Mouse (Mus musculus): ENCODE results near the gene Pnp2. TPM values are rescaled to one million over a fixed set of nuclear protein-coding genes. Genes with fewer than 3 reads are reported as not detected.
A peak's percentile ranks its signal among the peaks of the same experiment; 100 is the strongest.
"Not testable (repeated sequence)": the region's sequence is repeated elsewhere in the genome, so short reads cannot be mapped to it uniquely, and the experiment has no call there.

The Pnp2 gene
- polyA plus RNA-seq, 1 experiment from 2014 or later: 0.55 TPM

GRCm38 (mm10) chr14:50968216-50968980 lies 12.6 kb downstream of the Pnp2 start:
- ATAC-seq: no peak
- Histone ChIP-seq H3K4me1 (replicated peaks) (peaks cover 10% of the 10 kb centered on the region; the same call in 1 of the 2 replicates), H3K27me3 (no peaks in the 10 kb centered on the region), H3K4me2 (replicated peaks) (no peak overlapping the region), H3K36me3 (no peaks in the 10 kb centered on the region), H3K9me3 (no peaks in the 10 kb centered on the region), H3K4me3 (replicated peaks) (no peak overlapping the region), H3K27ac (no peak overlapping the region), H3K9ac (replicated peaks) (no peak overlapping the region)
- 71% methylated on average over 5 of the region's 5 CpGs for WGBS

DNA sequence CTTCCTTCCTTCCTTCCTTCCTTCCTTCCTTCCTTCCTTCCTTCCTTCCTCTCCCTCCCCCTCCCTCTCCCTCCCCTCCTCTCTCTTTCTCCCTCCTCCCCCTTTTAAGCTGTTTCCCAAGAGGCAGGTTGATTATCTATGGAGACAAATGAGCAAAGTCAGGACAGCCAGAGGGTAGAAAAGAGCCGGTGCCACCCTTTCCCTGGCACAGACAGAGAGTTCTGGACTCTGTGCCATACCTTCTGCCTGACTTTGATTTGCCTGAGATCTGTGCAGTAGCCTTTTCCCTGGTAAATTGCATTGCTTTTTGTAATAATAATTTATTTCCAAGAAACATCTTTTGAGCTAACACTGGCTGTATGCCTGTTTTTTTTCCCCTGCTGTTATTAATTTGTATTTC lies 13.2 kb downstream of the Pnp2 start:
- H3K27ac ChIP-seq: no peak overlapping the region
- peaks cover 10% of the 10 kb centered on the region; the same call in 1 of the 2 replicates for H3K4me1 ChIP-seq (replicated peaks)
- no peaks in the 10 kb centered on the region for H3K9me3 ChIP-seq
- no peak overlapping the region for H3K4me3 ChIP-seq (replicated peaks)
- ATAC-seq: no peak
- no peaks in the 10 kb centered on the region for H3K36me3 ChIP-seq
- no peak overlapping the region for H3K9ac ChIP-seq (replicated peaks)
- H3K4me2 ChIP-seq (replicated peaks): peak overlapping the region; percentile 26; the same call in 1 of the 2 replicates
- no peaks in the 10 kb centered on the region for H3K27me3 ChIP-seq
- WGBS: 0% methylated on average over 1 of the region's 1 CpGs

- H3K36me3 ChIP-seq: no peaks in the 10 kb centered on the region
- H3K4me3 ChIP-seq (replicated peaks): no peak overlapping the region
- no peaks in the 10 kb centered on the region for H3K9me3 ChIP-seq
- WGBS: 12% methylated on average over 12 of the region's 12 CpGs
- H3K9ac ChIP-seq (replicated peaks): no peak overlapping the region; the same call in 1 of the 2 replicates
- H3K27ac ChIP-seq: peak overlapping the region; percentile 69
- ATAC-seq: 0 out of 2 replicates have a peak, but pooled peaks have one; percentile 45
- no peaks in the 10 kb centered on the region for H3K27me3 ChIP-seq
- H3K4me2 ChIP-seq (replicated peaks): peak overlapping the region; percentile 26; the same call in 1 of the 2 replicates
- H3K4me1 ChIP-seq (replicated peaks): peaks cover 10% of the 10 kb centered on the region; the same call in 1 of the 2 replicates
Measured at GRCm38 (mm10) chr14:50969558-50970544, 14.1 kb downstream of the Pnp2 start.

DNA sequence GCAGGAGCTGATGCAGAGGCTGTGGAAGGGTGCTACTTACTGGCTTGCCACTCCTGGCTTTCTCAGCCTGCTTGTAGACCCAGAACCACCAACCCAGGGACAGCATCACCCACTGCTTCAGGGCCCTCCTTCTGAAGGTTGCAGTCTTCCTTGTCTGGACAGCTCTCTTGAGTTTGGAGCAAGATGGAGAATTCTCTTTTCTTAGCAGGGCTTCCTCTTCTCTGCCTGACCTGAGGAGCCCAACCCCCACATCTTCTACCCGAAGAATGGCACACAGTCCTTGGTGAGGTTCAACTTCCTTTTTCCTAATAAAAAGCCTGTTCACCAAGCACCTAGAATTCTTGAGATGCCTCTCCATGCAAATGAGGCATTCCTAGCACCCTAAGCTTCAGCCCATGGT lies 15.0 kb downstream of the Pnp2 start:
- Histone ChIP-seq H3K27me3 (no peaks in the 10 kb centered on the region), H3K9me3 (no peaks in the 10 kb centered on the region), H3K27ac (no peak overlapping the region), H3K9ac (replicated peaks) (no peak overlapping the region), H3K4me3 (replicated peaks) (no peak overlapping the region), H3K36me3 (no peaks in the 10 kb centered on the region), H3K4me2 (replicated peaks) (no peak overlapping the region), H3K4me1 (replicated peaks) (peaks cover 10% of the 10 kb centered on the region; the same call in 1 of the 2 replicates)
- 100% methylated on average over 1 of the region's 1 CpGs for WGBS
- ATAC-seq: no peak

GRCm38 (mm10) chr14:50973054-50973453 lies 17.3 kb downstream of the Pnp2 start:
- not testable (repeated sequence) for H3K27ac ChIP-seq; H3K27me3 ChIP-seq; H3K4me2 ChIP-seq (replicated peaks); H3K4me3 ChIP-seq (replicated peaks); H3K9me3 ChIP-seq; ATAC-seq; H3K36me3 ChIP-seq; H3K9ac ChIP-seq (replicated peaks)
- peaks cover 17% of the 10 kb centered on the region; the same call in 1 of the 2 replicates for H3K4me1 ChIP-seq (replicated peaks)
- 90% methylated on average over 5 of the region's 5 CpGs for WGBS

GRCm38 (mm10) chr14:50973700-50974099 lies 17.9 kb downstream of the Pnp2 start:
- peaks cover 17% of the 10 kb centered on the region; the same call in 1 of the 2 replicates for H3K4me1 ChIP-seq (replicated peaks)
- no peak for ATAC-seq
- H3K27ac ChIP-seq: no peak overlapping the region
- no peaks in the 10 kb centered on the region for H3K27me3 ChIP-seq
- H3K4me3 ChIP-seq (replicated peaks): no peak overlapping the region
- no peaks in the 10 kb centered on the region for H3K9me3 ChIP-seq
- H3K4me2 ChIP-seq (replicated peaks): no peak overlapping the region
- 43% methylated on average over 4 of the region's 4 CpGs for WGBS
- no peaks in the 10 kb centered on the region for H3K36me3 ChIP-seq
- no peak overlapping the region for H3K9ac ChIP-seq (replicated peaks)

DNA sequence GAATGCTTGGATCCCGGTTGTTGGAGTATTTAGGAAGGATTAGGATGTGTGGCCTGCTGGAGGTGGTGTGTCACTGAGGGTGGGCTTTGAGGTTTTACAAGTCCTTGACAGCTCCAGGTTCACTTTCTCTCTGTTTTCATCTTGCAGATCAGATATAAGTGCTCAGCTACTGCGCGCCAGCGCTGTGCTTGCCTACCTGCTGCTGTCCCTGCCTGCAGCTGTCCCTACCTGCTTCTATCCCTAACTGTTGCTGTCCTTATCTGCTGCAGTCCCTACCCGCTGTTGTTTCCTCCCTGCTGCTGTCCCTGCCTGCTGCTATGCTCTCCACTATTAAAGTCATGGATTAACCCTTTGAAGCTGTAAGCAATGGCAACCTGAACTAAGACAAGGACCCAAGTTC lies 19.2 kb downstream of the Pnp2 start:
- no peak overlapping the region for H3K27ac ChIP-seq
- WGBS: 45% methylated on average over 5 of the region's 5 CpGs
- ATAC-seq: no peak

GRCm38 (mm10) chr14:50976674-50977073 lies 20.9 kb downstream of the Pnp2 start:
- Histone ChIP-seq H3K36me3 (no peaks in the 10 kb centered on the region), H3K9ac (replicated peaks) (no peak overlapping the region), H3K27me3 (no peaks in the 10 kb centered on the region), H3K27ac (no peak overlapping the region), H3K4me1 (replicated peaks) (peaks cover 7% of the 10 kb centered on the region; the same call in 1 of the 2 replicates), H3K4me3 (replicated peaks) (no peak overlapping the region), H3K9me3 (no peaks in the 10 kb centered on the region), H3K4me2 (replicated peaks) (peak overlapping the region; percentile 16)
- no peak for ATAC-seq
- 7% methylated on average over 9 of the region's 9 CpGs for WGBS

More for the DNA sequence above, 19.2 kb downstream of the Pnp2 start:
- Histone ChIP-seq H3K4me2 (replicated peaks) (no peak overlapping the region), H3K27me3 (no peaks in the 10 kb centered on the region), H3K9ac (replicated peaks) (no peak overlapping the region), H3K4me1 (replicated peaks) (peaks cover 8% of the 10 kb centered on the region; the same call in 1 of the 2 replicates), H3K4me3 (replicated peaks) (no peak overlapping the region), H3K9me3 (no peaks in the 10 kb centered on the region), H3K36me3 (no peaks in the 10 kb centered on the region)

DNA sequence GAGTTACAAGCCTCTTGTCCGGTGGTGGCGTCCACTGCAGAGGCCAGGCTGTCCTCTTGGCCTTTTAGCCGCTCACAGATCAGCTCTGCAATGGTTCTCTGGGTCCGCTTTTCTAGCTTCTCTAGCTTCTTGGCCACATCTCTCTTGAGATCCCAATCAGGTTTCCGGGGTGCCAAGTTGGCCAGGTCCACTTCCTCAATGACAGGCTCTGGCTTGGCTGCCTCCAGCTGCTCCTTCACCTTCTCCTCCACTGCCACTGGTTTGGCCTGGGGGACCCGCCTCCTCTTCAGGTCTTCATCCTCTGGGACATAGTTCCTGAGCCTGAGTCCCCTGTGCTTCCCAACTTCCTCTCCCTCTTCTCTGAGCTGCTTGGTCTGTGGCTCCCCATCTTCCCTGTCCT lies 22.7 kb downstream of the Pnp2 start:
- H3K9ac ChIP-seq (replicated peaks); H3K27ac ChIP-seq; H3K27me3 ChIP-seq; H3K4me1 ChIP-seq (replicated peaks); ATAC-seq; H3K36me3 ChIP-seq; H3K4me2 ChIP-seq (replicated peaks); H3K4me3 ChIP-seq (replicated peaks); H3K9me3 ChIP-seq: not testable (repeated sequence)
- WGBS: 95% methylated on average over 6 of the region's 6 CpGs

GRCm38 (mm10) chr14:50979631-50980030 lies 23.8 kb downstream of the Pnp2 start:
- Histone ChIP-seq H3K27ac (no peak overlapping the region), H3K4me1 (replicated peaks) (peaks cover 7% of the 10 kb centered on the region; the same call in 1 of the 2 replicates), H3K27me3 (no peaks in the 10 kb centered on the region), H3K9me3 (no peaks in the 10 kb centered on the region), H3K4me2 (replicated peaks) (no peak overlapping the region), H3K9ac (replicated peaks) (no peak overlapping the region), H3K4me3 (replicated peaks) (no peak overlapping the region), H3K36me3 (no peaks in the 10 kb centered on the region)
- no peak for ATAC-seq

- no peak overlapping the region for H3K4me3 ChIP-seq (replicated peaks)
- WGBS: 58% methylated on average over 2 of the region's 2 CpGs
- H3K9ac ChIP-seq (replicated peaks): no peak overlapping the region
- H3K4me2 ChIP-seq (replicated peaks): no peak overlapping the region
- H3K4me1 ChIP-seq (replicated peaks): peaks cover 7% of the 10 kb centered on the region; the same call in 1 of the 2 replicates
- H3K27ac ChIP-seq: no peak overlapping the region
- no peaks in the 10 kb centered on the region for H3K9me3 ChIP-seq
- no peaks in the 10 kb centered on the region for H3K36me3 ChIP-seq
- ATAC-seq: no peak
- no peaks in the 10 kb centered on the region for H3K27me3 ChIP-seq
Measured at GRCm38 (mm10) chr14:50981207-50981606, 25.4 kb downstream of the Pnp2 start.

DNA sequence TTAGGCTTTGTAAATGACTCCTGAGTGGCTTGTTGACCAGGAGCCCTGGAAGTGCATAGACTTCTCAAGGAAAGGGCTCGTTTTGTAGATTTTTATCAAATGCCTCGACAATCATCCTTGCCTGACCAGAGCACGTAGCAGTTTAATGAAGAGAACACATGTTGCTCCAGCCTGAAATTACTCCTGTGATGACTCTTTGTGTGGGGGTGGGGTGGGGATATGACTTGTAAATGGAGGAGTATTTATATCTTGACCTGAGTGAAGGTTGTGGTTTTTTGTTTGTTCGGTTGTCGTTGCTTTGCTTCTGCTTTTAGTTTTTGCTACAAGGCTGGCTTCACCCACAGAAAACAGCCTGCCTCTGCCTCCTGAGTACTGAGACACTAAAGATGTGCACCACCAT lies 26.0 kb downstream of the Pnp2 start:
- Histone ChIP-seq H3K27ac (no peak overlapping the region), H3K36me3 (no peaks in the 10 kb centered on the region), H3K9me3 (no peaks in the 10 kb centered on the region), H3K4me2 (replicated peaks) (no peak overlapping the region), H3K27me3 (no peaks in the 10 kb centered on the region), H3K9ac (replicated peaks) (no peak overlapping the region), H3K4me1 (replicated peaks) (peaks cover 2% of the 10 kb centered on the region; the same call in 1 of the 2 replicates), H3K4me3 (replicated peaks) (no peak overlapping the region)
- no peak for ATAC-seq
- 88% methylated on average over 5 of the region's 5 CpGs for WGBS

Data from midbrain, embryonic 13.5 days (tissue).